Mouse (Mus musculus): ENCODE results near the gene Mtus2.
A peak's percentile ranks its signal among the peaks of the same experiment; 100 is the strongest.
"Not testable (repeated sequence)": the region's sequence is repeated elsewhere in the genome, so short reads cannot be mapped to it uniquely, and the experiment has no call there.

Mtus2 gene

DNA sequence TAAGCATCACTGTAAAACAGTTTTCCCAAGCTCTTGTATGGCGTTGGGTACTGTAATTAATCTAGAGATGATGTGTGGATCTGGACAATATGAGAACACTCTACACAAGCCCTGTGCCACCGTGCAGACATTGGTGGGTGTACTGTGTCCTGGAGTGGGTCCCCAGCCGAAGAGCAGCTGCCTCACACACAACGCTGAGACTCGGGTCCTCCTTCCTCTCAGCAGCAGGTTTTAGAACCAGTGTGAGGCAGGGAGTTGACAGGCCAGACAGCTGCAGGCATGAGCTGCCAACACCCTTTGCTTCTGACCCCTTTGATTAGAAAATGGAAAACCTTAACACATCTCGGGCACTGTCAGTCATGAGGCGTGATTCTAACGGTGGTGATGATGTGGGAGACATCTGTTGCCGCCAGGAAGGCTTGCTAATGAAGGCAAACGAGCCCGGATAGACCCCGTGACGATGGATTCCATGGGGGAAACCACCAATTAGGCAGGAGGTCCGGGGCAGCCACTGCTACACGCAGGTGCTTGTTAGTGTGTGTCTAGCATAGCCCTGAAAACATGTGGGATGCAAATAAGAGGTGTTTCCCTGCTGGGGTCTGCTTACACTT, 158.2 kb downstream of the Mtus2 start:
- no peak for DNase-seq (ENCODE audit: low spot score)

DNA sequence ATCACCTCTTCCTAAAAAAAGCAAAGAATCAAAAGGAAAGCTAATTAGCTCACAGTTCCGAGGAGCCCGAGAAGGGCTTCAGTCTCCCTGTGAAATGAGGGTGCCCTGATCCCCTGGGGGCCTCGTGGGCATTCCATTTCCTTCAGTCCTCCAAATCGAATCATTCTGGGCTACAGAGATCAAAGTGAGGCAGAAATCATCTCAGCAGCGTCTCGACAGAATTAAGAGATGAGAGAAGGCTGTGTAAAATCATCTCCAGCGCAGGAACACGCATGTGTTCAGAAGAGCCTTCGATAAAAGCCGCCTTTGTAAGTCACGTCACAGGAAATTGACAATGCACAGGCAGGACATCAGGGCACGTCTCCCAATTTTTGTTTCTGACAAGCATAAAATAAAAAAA, 167.2 kb downstream of the Mtus2 start:
- no peak for DNase-seq (ENCODE audit: low spot score)

DNA sequence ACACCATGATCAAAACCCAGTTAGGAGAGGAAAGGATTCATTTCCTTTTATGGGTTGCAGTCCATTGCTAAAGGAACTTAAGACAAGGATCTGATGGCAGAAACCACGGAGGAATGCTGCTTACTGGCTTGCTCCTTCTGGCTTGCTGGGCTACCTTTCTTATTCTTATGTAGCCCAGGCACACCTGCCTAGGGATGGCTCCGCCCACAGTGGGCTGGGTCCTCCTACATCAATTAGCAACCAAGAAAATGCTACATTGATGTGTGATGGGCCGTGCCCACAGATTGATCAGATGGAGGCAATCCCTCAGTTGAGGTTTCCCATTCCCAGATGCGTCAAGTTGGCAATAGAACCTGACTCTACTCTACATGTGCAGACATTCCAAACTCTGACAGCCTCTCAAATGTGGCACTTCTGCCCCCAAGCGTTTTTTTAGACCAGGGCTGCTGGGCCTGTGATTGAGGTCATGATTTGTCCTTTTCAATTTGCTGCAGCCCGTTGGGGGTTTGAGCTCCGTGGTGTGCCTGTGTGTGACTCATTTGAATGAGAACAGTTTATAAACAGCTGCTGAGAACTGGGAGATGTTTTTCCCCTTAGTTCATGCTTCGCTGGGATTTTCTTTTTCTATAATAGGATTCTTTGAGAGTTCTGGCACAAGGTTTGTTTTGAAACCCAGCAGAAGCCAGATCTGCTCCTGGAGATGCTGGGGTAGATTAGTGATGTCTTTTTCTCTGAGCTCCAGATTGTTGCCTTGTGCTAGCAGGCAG, 173.8 kb downstream of the Mtus2 start:
- no peak for DNase-seq (ENCODE audit: low spot score)

DNA sequence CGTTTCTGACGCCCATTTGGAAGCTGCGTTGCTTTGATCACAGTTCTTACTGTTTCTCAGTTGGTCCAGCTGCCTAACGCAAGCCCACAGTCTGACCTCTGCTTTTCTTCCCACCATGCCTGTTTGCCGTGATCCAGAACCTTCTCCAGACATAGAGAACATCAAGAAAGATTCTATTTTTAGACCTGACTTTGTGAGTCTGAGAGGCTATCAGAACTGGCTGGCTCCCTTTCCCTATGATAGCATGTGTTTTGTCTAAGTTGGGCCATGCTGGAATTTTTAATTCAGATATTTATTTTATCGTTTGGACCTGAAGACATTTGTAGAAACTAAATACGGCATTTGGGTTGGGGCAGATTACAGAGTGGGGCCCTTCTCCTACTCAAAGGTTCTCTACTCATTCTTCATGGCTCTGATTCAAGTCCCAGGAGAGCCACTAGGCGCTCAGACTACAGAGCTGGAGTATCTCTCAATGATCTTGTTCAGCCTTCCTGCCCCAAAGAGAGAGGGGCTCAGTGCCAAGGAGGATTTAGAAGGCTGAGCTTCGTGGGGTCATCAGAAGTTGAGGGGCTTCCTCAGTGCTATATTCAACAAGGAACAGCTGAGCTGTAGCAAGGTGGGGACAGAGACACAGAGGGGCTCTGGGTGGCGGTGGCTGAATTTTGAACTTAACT, 174.5 kb downstream of the Mtus2 start:
- DNase-seq (ENCODE audit: low spot score) = no peak

DNA sequence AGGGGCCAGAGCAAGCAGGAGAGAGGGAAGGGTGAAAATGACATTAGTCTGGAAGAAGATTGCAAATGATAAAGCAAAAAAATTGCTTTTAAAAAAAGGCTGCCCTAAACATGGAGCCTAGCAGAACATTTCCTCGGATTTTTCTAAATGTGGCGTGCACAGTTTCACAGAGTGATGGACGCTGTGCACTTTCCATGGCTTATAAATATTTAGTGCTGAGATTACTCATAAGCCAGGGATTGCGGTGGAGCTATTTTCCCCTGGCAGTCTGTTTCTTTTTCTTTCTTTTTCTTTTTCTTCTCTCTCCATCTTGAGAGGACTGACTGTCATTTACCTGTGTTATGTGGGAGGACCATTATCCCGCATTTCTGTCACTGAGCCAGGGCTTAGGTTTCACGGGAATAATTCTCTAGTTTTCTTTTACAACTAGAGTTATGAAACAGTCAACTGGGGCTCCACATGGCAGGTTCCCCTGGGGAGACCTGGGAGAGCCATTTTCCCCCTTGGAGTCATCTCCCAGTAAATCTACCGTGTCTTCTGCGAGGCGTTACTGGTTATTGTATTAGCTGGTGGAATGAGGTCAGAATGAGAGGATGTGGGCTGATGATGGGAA, 176.4 kb downstream of the Mtus2 start:
- DNase-seq (ENCODE audit: low spot score) = no peak

DNA sequence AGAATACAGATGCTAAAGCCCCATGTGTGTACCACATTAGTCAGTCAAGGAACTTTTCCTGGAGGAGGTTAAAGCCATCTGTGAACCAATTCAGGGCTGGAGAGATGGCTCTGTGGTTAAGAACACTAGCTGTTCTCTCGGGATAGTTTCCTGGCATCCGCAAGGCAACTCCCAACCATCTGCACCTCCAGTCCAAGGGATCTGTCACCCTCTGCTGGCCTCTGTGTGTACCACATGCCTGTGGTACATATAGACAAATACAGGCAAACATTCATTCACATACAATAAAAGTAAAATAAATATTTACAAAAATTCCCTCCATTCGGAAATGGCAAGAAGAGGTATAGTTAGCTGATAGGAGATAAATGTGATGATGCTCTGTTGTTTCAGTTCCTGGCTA, 184.5 kb downstream of the Mtus2 start:
- DNase-seq (ENCODE audit: low spot score) = no peak

DNA sequence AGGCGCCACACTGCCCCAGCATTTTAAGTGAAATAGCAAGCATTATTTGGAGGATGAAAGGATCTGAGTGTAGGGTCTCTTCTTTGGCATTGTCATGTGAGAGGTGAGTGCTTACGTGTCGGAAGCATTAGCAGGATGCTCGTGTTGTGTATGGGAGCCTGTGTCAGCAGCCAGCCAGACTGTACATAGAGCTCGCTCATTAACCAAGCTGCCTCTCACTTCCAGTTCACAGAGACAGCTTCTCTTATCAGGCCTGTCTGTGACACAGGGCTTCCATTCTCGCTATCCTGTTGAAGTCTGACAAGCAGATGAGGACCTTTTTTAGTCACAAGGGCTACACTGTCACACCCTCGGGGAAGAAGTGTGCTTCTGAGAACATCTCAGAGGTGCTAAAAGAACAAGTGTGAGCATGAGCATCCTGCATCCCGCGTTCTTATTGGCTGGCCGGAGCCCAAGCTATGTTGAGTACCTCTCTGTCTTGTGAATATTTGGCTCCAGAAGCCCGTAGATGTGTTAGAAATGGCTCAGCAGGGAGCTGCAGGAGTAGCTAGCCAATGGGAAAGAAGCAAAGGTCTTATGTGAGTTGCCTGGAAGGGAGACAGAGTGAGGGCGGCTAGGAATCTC, 189.2 kb downstream of the Mtus2 start:
- DNase-seq (ENCODE audit: low spot score) = no peak

DNA sequence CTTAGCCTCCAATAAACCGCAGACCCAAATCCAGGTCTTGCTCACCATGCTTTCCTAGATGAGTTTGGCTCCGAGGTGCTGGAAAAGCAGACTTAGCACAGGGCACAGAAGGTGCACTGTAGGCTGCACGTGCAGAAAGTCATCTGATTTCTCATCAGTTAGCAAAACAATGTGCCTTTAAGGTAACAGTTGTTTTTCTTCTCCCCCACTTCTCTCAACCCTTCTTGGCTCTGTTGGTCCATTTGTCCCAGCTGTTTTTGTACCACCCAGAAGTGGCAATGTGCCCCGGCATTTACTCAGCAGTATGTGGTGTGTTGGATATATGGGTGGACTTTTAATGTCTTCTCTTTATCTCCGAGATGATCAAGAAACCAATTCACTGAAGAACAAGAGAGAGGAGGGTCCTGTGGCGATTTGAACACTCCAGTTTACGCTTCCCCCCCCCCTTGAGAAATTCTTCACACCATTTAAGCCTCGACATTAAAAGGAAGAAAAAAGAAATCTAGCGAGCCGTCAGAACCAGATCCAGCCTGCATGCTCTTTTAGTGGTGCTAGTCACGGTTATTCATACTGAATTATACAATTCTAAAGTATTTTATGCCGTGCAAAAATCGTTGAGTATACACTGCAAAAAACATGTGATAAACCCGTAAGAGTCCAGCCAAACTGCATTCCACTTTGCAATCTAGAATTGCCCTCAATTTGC, 194.9 kb downstream of the Mtus2 start:
- DNase-seq (ENCODE audit: low spot score) = no peak

DNA sequence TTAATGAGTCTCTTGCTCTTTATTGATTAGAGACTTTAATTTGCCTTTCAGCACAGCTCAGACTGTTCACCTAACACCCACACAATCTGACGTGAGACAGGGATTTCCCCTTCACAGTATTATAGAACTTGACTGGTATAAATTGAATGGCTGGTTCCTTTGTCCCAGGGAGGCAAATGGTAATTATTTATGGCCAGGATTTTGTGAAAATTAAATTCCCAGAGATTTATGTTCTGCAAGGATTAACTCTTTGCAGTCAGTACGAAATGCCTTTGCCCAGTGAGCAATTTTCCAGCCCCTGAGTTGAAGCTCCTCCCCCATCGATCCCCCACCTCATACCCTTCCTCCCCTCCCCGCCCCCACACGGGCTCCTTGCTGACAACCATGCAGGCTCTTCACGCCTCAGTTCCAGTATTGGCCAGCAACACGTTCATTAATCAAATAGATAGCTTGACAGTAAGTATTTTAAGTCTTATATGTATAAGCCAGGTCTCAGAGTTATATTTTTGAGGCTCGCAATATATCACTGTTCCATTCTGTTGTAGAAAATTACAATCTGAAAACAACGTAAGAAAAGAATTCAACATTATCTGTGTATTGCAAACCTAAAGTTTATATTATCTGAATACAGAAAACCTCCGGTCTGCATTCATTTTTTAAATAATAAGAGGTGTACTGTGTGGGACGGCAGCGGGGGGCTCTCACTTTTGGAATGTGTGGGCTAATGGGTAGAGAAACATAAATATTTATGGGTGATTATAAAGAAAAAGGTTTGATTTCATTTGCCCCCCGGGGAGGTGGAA, 195.7 kb downstream of the Mtus2 start:
- DNase-seq (ENCODE audit: low spot score) = no peak

DNA sequence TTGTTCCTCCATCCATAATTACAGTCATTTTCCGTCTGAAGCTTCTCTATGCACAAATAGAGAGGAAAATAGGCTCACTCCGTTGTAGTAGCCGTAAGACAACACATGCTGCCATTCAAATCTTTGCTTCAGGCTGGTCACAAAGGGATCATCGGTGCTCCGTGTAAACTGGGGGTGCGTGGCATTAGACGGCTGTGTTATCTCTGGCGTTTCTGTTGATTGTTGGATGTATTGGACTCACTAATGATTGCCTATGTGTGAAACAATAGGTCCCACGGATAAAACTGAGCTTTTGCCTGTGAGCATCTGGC, 196.2 kb downstream of the Mtus2 start:
- no peak for DNase-seq (ENCODE audit: low spot score)

DNA sequence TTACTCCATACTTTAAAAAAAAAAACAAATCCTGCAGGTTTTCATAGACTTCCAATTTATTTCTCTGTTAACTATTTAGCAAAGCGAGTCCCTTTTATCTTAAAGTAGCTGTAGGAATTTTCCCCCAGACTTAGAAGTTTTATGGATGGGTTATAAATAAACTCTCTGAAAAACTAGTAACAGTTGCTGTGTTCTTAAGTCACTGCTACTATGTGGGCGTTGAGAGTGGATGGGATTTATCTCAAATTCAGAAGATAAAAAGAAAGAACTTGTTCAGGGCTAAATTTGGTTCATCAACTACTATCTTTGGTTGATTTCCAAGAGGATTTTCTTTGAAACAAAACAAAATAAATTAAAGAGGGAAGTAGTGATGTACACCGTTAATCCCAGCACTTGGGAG, 197.6 kb downstream of the Mtus2 start:
- no peak for DNase-seq (ENCODE audit: low spot score)

DNA sequence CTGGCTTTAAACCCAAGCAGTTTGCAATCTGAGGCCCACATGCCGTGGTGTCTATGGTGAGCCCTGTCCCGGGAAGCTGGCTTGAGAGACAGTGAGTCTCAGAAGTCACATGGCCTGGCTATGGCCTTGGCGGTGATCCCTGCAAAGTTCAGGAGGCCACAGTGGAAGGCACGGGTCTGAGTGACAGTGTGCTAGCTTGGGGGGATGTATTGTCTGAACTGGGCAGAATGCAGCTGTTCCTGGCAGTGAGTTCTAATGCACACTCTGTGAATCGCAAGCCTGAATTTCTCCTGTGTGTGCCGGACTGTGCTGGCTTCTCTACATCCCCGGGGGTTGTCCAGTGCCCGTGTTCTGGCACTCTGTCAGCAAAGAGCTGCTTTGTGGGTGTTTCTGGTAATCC, 202.2 kb downstream of the Mtus2 start:
- peak; percentile 8 for DNase-seq (ENCODE audit: low spot score)

DNA sequence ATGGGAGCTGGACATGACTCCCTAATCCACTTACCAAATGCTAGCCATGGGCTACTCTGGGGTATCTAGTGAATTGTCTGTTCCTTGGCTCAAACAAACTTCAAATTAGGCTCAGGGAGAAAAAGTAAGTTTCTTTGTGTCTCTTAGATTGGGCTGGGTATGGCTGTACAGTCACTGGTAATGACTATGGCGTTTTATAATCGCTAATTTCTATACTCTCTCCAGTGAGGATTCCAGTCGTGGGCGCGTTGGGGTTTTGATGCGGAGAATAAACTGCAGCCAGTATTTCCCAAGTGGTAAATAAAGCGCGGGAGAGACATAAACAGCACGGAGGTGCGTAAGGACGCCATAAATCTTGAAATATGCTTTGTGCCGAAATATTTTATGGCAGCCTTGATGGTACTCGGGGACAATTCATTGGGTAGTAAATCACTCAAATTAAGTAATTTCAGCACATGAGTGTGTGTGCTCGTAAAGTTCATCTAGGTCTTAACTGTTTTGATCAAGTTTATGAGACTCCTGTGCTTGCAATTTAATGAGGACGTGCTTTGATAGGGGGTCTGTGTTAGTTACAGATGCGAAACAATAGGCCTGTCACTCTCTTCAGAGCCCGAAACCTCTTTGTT, 203.5 kb downstream of the Mtus2 start:
- no peak for DNase-seq (ENCODE audit: low spot score)

DNA sequence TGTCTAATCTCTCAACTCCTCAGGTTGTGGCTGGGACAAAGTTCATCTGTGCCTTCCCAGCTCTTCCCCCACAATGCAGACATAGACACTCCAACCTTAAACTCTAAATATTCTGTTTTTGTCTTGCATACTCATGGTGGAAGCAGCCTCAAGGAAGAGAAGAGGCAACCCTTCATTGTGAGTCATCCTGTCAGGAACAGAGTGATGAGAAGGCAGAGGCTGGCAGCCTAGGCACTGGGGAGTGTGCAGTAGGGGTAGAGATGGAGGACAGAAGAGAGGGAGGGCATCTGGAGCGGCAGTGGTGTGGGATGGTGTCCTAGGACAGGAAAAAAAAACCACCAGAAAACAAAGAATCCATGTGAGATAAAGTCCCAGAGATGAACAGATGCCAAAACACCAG, 208.0 kb downstream of the Mtus2 start:
- DNase-seq (ENCODE audit: low spot score) = no peak

DNA sequence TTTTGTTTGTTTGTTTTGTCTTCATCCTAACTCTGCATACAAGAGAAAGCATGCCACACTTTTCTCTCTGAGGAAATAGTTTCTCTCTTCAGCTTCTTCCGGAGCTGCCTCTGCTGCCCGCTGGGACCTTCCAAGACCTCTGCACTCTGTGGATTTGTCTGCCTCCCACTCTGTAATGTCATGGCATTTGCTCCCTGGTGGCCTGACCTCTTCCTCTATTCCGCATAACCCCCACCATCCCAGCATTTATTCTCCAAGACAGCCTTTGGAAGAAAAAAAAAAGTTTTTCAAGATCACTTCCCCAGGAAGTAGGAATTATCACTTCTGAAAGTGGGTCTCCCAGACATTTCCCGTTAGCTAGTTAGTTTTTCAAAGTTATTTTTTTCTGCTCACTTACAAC, 218.0 kb downstream of the Mtus2 start:
- DNase-seq (ENCODE audit: low spot score) = no peak

DNA sequence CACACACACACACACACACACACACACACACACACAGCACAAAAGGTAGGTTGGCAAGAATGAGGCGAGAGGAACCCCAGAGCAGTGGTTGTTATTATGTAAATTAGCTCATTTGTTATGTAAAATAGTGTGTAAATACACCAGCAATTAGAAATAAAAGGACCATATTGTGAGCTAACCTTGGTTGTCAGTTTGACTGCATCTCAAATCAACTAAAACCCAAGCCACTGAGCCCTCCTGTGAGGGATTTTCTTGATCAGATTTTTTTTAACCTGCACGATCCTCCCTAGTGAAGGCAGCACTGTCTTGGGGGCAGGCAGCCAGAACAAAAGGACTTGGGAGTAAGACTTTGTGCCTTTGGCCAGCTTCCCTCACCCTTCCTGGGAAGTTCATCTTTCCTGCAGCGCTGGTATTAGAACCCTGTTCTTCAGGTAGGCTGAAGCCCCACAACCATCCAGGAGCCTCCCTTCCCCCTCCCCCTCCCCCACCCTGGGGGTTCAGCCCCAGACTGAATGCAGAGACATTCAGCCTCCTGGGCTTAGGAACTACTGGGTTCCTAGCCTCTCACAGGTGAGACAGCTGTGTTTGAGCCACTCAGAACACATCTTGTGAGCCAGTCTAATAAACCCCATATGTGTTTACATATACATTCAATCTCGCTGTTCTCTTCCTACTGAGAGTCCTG, 218.8 kb downstream of the Mtus2 start:
- DNase-seq (ENCODE audit: low spot score) = no peak

DNA sequence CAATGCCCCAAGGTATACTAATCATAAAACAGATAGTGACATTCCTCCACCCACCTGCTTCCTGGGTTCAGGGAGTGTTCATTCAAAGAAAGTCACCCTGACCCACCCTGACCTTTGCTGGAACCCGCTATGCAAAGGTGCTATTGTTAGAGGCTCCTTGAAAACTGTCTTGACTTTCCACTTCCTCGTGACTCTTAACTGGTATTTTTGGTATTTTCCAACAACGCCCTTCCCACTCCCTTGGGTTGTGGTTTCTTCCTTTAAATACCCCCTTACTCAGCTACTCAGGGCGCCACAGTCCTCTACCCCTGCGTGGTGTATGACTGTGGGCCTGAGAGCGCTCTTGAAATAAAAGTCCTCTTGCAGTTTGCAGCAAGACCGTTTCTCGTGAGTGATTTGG, 219.4 kb downstream of the Mtus2 start:
- DNase-seq (ENCODE audit: low spot score) = not testable (repeated sequence)

DNA sequence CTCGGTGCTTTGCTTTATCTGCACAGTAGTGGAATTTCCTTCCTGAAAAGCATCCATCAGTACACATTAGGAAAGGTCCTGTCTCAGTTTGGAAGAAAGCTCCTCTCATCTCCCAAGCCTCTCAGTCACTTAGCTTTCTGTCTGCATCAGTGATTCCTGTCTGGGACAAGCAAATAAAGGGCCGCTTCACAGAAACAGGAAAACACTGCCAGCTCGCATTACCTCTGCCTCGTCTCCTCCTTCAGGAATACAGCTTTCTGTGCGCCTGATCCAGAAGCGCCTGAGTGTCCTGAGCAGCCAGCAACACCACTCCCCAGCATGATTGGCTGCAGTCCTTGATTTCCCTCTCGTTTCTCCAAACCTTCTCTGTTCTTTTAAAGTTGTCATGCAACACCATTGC, 222.1 kb downstream of the Mtus2 start:
- DNase-seq (ENCODE audit: low spot score) = no peak

DNA sequence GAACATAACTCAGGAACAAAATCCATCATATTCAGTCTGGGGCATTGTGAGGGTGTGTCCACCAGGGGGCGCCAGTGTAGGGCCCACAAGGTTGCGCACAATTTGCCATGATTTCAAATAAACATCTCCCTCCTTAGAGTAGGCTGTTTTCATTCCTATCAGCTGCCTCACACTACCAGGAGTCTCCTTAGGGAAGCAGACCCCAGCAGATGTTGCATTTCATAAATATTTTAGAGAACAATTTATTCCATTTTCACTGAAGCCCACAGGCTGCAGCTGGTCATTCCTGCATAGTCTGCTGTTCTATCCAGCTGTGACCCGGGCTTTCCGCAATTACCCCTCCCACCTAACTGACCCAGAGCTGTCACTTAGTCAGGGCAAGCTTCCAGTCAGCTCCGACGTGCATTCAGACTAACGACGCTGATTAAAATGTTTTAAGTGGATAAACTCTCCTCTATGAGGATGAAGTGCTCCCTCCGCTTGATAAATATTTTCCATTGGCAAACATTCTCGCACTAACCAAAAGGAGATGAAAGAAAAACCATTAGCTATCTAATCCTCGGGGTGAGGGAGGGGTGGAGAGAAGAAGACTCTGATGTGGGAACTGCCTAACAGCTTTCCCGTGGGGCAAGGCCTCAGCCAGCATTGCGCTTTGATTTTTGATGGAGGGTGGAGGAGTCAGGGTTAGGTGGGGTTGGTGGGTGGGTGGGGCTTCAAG, 223.6 kb downstream of the Mtus2 start:
- no peak for DNase-seq (ENCODE audit: low spot score)

DNA sequence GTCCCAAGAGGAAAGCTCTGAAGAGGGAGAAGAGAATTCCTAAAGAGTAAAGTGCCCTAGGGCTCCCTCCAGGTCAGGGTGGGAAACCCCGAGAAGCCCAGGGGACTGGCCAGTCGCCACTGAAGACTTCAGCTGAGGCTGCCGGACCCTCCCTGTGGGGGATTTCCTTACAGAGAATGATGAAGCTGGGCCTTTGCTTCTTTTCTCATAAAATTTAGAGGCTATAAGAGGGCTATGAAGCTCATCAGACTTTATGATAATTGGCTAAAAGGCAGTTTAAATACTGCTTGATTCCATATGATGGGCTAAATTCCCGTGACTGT, 224.1 kb downstream of the Mtus2 start:
- no peak for DNase-seq (ENCODE audit: low spot score)

All from adipocyte (in vitro differentiated cells).